Mouse (Mus musculus) bone marrow, adult 2 months (tissue): ENCODE data around the gene Srsf7.

Experiments used
- CTCF ChIP-seq: fragments of 200-500 bp; IDR thresholded peaks from 2 replicates; pipeline ENCODE4 v1.5.1; 2011; ENCODE audit warnings: low read length, control low read depth; ENCODE audit not compliant: control insufficient read depth, insufficient read depth
- POLR2A ChIP-seq: fragments of 200-500 bp; IDR thresholded peaks from 2 replicates; pipeline ENCODE4 v1.6.1; 2011; ENCODE audit warnings: low read depth, mild to moderate bottlenecking, control low read depth, low read length, borderline replicate concordance; ENCODE audit not compliant: control insufficient read depth

- TF ChIP-seq CTCF (no peak), POLR2A (no peak)
Observed at GRCm38 (mm10) chr17:80180468-80180867, 26.6 kb downstream of the Srsf7 start.
